Mouse (Mus musculus): ENCODE results near the gene Cldn18.

DNA sequence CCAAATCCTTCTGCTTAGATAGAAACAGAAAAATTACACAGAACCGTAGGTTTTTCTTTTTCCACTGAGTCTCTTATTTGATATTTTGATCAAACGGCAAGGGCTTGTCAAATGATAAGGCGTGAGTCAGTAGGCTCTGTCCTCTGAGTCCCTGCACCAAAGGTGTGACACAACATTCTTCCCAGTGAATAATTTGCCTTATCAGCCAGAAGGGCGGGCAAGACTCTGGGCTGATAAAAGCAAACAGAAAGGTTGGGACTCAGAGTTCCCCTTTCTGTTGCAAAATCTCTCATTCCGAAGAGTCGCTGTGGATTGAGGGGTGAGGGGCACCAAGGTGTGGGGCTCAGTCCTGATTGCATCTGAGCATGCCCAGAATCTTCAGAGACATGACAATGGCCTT lies 14.9 kb downstream of the Cldn18 start:
- TF ChIP-seq ZNF384 (IDR thresholded peaks at IDR 0.05; ENCODE audit: low read depth, low read length) (no peak), MAFK (IDR thresholded peaks at IDR 0.05; ENCODE audit: insufficient read depth, low read depth, low read length) (no peak), ZC3H11A (IDR thresholded peaks at IDR 0.05; ENCODE audit: borderline replicate concordance, low read depth, low read length) (no peak)

Measured in ES-E14 (cell line).